Mouse (Mus musculus): ENCODE measurements at regions not wholly inside any gene's neighbourhood (a gene's known extent, or its start where the extent isn't known, plus 50 kb on each side); places are given as distances from the start of the nearest gene placed in this dataset.

DNA sequence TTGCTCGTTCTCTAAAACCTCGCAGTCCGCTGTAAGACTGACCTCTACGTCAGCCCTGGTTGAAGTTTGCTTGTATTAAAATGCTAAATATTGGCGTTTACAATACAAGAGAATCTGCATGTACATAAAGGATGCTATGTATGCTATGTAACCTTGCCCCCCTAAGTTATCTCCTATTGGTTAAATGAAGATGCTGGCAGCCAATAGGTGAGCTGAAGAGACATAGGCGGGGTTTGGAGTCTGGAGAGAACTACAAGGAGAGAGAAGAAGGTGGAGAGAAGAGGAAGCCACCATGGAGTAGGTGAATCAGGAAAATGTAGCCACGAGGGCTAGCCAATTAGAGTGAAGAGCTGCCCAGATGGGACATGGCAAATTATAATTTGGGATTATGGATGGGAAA, 214.0 kb upstream of the Amigo2 start:
- no peak for DNase-seq (ENCODE audit: low read depth, low spot score)

DNA sequence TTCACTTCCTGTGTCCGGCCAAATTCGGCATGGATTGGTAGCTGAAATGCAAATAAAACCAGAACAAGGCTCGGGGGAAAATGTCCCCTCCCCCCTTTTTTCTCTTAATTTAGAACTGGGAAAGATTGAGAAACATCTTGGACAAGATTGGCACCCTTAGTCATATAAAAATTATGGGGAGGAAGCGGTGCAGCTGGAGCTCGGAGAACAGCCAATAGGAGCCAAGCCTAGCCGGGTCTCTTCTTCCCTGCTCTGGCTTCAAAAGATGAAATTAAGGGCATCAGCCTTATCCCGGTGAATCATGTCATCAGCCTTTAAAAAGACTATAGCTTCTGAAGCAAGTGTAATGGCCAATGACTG, 213.3 kb upstream of the Amigo2 start:
- DNase-seq (ENCODE audit: low read depth, low spot score) = no peak

DNA sequence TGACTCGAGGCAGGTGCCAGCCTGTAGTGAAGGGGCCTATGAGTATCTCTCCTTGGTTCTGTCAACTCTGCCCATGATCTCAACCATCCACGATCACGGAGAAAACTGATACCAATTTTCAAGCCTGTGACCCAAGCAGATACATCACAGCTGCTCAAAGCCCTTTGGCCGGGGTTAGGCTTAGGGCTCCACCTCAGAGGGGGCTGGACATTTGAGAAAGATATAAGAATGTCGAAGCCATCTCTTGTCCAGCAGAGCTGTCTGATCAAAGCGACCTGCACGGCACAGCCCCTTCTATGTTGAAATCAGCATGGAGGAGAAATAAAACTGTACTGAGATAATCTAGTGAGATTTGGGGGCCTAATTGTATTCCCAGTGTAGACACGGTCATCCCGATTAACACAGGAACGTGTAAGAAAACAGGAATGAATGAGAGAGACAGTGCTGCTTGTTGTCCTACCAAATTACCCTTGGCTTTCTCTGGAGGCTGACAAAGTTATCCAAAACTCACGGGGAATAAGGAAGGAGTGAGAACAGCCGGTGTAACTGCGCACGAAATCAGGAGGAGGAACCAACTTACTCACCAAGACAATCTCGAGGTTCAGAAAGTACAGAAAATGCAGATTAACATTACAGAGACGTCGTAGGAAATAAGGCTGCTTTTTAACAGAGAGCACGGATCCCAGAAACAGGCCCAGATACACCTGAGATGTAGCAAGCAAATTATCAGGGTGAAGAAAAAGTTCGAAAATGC, 212.7 kb upstream of the Amigo2 start:
- no peak for DNase-seq (ENCODE audit: low read depth, low spot score)

DNA sequence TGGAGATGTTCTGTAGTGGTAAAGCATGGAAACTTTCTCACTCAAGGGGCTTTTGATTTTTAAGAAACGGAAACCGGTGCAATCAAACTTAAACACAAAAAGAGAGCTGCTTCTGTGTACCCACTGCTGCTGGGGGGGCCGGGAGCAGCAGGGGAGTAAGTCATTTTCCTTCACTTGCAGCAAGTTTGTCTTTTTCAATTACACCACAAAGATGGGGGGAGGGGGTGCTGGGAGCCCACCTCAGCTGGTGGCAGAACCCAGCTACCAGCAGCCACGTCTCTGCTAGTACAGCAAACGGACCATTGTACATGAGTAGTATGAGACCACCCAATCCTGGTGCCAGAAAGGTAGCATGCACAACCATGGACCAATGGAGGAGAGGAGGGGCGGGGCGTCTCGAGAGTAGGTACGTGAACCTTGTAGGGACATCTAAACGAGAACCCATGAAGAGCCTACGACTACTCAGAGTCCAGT, 211.7 kb upstream of the Amigo2 start:
- no peak for DNase-seq (ENCODE audit: low read depth, low spot score)

DNA sequence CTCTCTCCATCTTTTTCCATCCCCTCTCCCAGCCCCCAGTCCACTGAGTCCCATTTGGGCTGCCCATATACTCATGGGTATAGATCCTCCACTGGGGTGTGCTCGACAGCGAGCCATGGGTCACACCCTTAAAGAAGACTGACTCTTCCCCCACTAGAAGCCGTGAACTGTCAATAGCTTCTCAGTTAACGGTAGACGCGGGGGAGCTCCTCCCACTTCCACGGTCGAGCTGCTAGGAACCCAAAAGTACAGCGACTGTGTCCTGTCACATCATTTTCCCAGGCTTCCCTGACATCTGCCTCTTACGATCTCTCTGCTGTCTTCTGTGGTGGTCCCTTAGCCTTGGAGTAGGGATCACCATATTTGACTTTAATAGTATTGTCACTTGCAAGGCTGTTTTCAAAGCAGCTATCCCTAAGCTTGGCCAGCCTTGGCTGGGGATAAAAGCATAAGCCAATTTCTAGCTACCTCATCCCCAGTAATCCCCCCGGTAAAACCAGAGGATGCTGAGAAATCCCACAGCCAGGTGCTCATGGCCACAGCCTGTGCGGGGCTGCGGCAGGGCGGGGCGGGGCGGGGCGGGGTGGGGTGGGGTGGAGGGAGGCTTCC, 211.2 kb upstream of the Amigo2 start:
- no peak for DNase-seq (ENCODE audit: low read depth, low spot score)

DNA sequence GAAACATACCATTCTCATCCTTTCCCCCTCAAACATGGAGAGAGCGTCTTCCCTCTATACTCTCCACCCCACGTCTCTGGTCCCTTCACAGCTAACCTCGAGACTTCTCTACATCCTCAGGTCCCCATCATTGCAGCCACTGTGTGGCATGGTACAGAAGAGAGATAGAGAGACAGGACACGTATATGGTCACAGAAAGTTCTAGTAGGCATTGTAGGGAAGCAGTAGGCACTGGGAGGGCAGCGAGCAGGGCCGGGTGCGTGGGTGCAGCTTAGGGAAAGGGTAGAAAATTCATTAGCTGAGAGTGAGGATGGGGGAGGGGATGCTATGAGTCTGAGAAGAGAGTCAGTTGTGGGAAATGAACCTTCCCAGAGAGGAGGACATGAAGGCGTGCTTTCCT, 210.4 kb upstream of the Amigo2 start:
- no peak for DNase-seq (ENCODE audit: low read depth, low spot score)

DNA sequence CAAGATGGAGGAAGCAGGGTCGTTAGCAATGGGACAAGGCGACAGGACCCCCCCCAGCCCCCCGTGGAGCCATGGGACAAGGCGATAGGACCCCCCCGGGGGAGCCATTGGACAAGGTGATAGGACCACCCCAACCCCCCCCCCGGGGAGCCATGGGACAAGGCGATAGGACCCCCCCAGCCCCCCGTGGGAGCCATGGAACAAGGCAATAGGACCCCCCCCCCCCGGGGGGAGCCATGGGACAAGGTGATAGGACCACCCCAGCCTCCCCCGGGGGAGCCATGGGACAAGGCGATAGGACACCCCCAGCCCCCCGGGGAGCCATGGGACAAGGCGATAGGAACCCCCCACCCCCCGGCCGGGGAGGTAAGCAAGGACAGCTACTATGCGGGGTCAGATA, 209.9 kb upstream of the Amigo2 start:
- DNase-seq (ENCODE audit: low read depth, low spot score) = no peak

DNA sequence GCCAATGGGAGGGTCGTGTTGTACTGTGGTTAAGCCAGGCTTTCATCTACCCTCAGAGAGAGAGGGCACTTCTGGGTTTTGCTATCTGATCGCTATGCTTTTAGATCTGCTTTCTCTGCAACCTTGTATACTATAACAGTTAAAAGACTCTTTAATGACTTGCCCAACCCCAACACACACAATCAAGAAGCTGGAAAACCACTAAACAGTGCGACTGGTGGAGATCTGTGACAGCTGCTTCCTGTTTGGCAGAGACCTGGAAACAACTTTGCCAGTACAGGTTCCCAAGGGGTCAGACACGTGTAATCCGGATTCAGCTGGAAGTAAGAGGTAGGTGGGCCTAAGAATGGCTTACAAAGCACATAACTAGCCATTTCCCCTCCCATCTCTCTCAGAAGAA, 208.6 kb upstream of the Amigo2 start:
- DNase-seq (ENCODE audit: low read depth, low spot score) = no peak

DNA sequence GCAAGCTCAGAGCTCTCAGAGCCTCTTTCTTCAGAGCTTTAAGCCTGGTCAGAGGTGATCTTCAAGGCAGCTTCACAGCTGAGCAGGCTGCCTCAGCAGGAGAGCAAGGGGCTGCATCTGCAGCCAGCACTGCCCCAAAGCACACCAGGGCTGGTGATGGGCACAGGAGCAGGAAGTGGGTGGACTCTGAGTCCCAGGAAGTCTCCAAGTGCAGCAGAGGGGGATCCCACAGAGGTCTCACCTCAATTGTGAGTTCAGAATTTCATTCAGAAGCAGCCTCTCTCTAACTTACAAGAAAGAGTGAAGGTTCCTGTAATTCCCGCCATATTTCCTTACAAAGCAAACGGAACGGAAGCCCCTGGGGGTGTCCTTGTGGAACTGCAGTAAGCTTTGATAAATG, 202.6 kb upstream of the Amigo2 start:
- no peak for DNase-seq (ENCODE audit: low read depth, low spot score)

DNA sequence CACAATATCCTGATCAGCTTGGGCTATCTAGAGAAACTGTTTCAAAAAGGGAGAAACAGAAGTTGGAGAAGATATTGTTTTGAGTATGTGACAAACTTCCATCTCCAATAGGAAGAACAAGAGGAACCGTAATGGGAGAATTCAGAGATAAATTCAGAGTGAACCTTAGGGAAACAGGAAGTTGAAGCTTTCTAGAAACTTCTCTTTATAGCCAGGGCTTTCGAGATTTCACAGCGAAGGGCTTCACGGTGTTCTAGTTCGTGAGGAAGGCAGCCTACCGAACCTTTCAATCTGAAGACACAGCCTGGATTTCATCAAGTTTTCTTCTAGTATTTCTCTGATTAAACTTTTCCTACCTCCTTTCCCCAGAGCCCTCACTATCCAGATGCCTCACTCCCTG, 201.9 kb upstream of the Amigo2 start:
- DNase-seq (ENCODE audit: low read depth, low spot score) = no peak

DNA sequence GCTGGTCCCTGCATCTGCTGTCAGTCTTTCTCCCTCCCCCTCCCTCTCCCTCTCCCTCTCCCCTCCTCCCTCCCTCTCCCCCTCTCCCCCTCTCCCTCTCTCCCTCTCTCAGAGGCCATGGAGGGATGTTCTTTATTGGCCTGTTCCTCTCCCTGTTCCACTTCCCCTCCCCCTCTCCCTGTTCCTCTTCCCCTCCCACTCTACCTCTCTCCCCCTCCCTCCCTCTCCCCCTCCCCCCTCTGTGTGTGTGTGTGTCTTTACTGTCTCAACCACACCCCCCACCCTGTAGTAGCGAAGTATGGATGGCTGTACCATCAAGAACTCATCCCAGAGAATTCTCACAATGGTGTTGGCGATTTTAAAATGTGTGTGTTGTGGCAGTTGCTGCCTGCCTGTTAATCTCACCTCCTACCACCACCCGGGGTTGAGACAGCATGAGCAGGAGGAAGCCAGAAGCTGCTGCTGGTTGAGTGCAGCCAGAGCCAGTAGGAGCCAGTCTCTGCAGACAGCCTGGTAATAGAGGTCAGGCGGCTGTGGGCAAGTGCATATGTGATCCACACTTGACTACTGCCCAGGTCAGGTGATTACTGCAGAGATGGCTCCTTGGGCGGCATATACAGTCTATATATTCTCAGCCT, 201.3 kb upstream of the Amigo2 start:
- no peak for DNase-seq (ENCODE audit: low read depth, low spot score)

DNA sequence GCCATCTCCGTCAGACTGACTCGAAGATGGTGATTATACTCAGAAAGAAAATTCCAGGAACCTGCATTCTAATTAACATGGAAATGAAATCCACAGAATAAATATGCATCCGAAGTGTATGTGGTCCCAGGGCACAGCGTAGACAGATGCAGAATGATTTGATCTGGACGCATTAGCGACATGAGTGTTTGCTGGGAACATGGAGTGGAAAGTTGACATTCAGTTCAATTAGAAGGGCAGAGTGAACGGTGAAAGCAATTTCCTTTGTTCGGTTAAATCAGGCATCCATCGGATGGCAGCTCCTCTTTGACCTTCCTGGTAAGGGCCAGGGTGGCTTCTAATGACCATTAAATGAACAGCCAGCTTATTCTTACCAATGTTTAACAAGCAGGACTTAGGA, 199.1 kb upstream of the Amigo2 start:
- DNase-seq (ENCODE audit: low read depth, low spot score) = no peak

DNA sequence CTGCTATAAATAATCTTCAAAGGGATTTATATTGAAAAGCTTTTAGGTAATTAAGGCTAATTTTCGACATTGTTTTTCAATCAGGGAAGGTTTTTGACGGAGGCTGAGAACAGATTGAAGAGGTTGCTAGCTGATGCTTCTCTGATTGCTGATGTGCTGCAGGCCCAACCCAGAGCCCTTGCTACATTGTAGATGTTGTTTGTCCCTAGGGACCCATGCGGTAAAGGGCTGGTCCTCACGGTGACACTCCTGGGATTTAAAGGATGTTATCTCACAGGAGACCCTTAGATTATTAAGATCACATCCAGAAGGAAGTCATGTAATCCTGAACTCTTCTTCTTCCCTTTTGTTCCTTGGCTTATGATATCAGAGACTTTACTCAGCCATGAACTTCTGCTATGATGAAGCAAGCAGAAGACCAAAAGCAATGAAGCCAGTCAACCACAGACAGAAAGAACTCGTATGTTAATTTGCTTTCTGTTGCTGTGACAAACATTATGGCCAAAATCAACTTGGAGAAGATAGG, 191.2 kb upstream of the Amigo2 start:
- DNase-seq (ENCODE audit: low read depth, low spot score) = no peak

Measured in WW6 (cell line).